Mouse (Mus musculus): ENCODE results near the gene B230217C12Rik.

Gene B230217C12Rik

GRCm38 (mm10) chr11:97809235-97810121, 31.1 kb upstream of the B230217C12Rik start:
- DNase-seq = no peak

DNA sequence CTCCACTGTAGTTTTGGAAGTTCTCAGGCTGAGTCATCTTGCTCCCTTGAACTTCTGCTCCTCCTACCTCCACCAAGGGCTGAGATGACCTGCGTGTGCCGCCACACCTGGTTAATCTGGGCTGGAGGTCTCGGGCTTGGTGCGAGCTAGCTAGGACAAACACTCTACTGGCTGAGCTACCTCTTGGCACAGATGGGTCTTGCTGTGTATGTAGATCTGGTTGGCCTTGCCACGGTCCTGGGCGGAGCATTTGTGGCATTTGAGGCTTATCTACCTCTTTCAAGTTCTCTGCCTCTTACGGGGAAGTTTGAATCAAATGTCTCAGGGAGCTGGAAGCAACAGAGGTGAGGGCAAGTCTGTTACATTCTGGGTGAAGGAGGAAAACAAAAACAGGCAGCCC, 30.2 kb upstream of the B230217C12Rik start:
- no peak for DNase-seq

GRCm38 (mm10) chr11:97810970-97811369, 29.6 kb upstream of the B230217C12Rik start:
- DNase-seq = peak; percentile 54

DNA sequence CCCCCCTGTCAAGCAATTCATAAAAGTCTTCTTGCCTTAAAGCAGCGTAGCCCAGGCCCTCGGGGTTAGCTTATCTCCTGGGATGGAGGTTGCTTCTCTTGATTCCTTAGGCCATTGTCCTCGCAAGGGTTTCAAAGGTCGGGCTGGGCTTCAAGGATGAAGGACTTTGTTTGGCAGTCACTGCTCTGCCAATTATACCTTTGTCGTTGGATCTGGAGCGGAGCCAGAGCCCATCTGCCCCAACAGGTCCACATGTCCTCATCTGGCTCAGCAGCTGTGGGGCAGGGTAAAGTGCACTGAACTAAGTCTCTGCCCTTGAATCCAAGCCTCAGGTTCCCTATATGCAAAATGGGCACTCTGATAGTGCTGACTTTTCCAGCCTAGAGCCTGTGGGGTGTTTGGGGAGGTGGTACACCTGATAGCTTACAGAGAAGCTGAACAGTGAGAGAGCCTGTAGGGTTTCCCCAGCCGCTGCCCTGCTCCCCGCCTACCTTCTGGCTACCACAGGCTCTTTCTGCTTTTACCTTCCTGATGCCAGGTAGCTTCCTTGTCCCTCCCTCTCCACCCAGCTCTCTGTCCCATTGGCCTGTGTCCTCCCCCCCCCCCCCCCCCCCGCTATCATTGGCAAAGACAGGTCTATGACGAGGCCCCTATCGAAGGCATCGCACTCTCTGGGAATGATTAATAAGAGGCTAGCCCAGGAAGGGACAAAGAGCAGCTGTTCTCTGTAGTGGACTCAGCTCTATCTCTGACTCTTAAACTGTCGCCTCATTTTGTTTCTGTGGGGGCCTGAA, 28.8 kb upstream of the B230217C12Rik start:
- peak; percentile 51 for DNase-seq

DNA sequence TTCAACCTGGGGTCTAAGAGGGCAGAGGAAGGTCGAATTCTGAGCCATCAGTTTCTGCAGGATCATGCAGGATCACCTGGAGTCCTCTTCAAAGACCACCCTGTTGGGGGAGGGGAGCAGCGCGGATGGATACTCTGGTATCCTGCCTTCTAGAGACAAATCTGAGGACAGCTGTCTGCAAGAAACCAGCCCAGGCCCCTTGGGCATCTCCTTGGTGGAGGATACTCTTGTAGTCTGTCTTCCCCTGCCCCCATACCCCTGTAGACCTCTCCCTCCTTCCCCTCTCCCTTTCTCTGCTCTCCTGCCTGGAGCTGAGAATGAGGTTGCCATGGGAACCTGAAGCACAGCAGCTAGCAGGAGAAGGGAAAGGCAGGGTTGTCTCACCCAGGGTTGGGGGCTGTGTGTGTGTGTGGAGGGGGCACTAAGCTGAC, 28.1 kb upstream of the B230217C12Rik start:
- DNase-seq = peak; percentile 90

- no peak for DNase-seq
Measured at GRCm38 (mm10) chr11:97813085-97813484, 27.5 kb upstream of the B230217C12Rik start.

GRCm38 (mm10) chr11:97813746-97814515, 26.6 kb upstream of the B230217C12Rik start:
- no peak for DNase-seq

DNA sequence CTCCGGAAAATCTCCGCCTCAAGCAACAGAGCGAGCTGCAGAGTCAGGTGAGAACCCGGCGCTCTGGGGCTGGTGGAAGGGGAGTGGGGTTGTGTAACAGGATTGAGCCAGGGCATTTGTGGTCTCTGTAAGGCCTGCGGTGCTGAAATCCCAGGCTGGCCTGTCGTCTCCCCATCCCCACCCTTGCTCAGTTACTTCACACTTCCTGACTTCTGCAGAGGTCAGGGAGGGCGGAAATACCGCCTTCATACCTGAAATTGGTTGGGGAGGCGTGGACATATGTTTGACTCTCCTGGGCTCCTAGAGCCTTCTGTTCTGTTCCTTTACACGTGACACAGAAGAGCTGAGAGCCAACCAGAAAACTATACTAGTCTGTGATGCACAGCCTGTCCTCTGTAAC, 24.8 kb upstream of the B230217C12Rik start:
- no peak for DNase-seq

GRCm38 (mm10) chr11:97816176-97816575, 24.4 kb upstream of the B230217C12Rik start:
- peak; percentile 54 for DNase-seq

GRCm38 (mm10) chr11:97816916-97817315, 23.7 kb upstream of the B230217C12Rik start:
- no peak for DNase-seq

DNA sequence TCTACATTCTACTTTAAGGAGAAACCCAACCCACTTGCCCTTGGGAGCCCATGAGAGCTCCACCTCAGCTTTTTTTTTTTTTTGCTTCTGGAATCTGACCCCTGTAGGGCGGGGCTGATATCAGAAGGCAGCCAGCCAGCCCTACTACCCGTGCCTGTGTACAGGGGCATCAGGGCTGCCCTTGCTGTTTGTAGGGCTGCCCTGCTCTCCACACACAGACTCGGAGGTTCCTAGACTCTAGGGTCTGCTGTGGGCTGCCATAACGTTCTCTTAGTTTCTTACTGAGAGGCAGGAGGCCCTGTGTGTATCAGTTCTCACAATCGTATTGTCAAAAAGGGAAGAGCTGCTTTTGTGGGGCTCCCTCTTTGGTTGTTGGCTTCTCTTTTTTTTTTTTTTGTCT, 23.2 kb upstream of the B230217C12Rik start:
- DNase-seq = no peak

- DNase-seq = peak; percentile 60
Measured at GRCm38 (mm10) chr11:97818003-97818402, 22.6 kb upstream of the B230217C12Rik start.

DNA sequence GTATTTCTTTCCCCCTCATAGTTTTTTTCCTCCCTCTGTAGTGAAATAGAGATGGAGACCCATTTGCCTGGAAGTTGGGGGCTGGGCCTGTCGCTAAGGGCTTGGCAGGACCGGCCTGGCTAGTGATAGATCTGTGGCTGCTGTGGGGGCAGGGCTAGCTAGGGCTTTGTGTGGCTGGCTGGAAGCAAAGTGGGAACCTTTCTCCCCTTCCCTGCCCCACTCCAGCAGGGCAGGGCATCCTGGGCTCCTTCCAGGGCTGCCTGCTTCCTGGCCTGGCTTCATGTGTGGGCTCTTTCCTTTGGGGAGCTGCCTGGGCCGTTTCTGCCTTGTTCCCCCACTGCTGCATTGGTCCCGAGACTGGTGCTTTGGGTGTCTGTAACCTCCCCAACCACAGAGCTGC, 22.0 kb upstream of the B230217C12Rik start:
- no peak for DNase-seq

- DNase-seq = no peak
Measured at GRCm38 (mm10) chr11:97819102-97819501, 21.5 kb upstream of the B230217C12Rik start.

DNA sequence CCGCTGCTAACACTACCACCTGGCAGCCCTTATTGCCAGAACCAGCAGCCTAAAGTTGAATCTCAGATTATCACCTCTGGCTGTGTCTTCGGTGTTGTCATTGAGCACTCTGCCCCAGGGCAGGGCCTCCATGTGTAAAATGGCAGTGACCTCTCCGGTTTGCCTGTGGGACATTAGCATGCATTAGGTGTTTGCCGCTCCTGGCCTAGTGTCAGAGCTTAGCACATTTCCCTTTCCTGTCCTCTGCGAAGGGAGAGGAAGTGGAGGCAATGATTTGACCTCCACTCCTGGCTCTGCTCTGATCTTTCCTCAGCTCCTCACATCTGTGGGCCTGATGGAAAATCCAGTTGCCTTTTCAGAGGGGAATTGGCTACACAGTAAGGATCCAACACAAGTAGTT, 20.7 kb upstream of the B230217C12Rik start:
- no peak for DNase-seq

GRCm38 (mm10) chr11:97820840-97821239, 19.7 kb upstream of the B230217C12Rik start:
- no peak for DNase-seq

DNA sequence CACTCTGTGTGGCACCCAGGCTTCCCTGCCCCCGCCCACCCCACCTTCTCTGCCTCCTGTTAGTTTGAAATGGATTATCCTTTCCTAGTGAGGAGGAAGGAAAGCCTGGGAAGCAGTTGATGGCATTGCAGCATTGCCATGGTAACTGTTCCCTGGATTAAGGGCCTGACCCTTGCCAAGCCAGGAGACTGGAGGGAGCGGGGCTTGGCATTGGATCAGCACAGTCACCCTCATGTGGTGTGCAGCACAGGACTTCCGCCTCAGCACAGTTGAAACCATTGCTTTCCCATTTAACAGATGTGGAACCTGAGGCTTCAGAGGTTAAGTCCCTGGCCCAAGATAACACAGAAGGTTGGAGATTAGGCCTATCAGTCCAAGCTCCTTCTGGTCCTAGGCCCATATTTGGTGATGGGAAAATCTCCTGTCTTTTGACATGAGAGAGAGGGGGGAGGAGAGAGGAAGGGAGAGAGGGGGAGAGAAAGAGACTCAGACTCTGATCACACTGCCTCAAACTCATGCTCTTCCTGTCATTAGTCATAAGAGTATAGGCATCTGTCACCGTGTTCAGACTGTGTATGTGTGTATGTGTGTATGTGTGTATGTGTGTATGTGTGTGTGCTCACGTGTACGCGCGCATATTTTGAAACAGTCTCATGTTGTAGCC, 19.0 kb upstream of the B230217C12Rik start:
- no peak for DNase-seq

GRCm38 (mm10) chr11:97822840-97823603, 17.6 kb upstream of the B230217C12Rik start:
- DNase-seq = peak; percentile 64

DNA sequence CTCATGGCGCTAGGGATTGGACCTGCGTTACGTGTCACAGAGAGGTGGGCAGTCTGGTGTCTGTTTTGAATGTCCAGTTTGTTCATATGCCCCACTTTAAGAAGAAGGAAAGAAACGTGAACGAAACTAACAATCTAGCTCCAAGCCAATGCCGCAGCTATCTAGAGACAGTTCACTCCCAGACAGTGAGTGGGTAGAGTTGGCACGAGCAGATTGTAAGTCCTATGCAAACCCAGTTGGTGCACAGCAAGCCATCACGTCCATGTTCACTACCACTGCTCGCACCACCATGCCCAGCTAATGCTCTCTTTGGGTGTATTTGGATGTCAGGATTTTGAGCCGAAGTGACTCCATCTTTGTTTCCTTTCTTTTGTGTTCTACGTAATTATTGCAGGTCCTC, 16.4 kb upstream of the B230217C12Rik start:
- no peak for DNase-seq

DNA sequence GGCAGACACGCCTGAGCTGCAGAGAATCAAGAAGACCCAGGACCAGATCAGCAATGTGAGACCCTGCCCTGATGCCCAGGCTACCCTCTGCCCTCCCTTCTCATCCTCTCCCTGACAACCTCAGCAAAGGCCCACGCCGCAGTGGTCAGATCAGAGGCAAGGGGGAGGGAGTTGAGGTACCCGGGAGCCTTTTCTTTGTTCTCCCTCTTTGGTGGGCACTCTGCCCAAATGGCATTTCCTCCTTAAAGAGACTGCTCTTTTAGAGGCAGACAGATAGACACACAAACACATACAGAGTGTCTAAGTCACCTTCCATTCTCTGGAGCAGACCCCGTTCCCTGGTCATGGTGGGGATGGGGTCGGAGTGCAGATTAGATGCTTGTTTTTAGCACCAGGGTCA, 15.7 kb upstream of the B230217C12Rik start:
- DNase-seq = no peak

- no peak for DNase-seq
Measured at GRCm38 (mm10) chr11:97825295-97825694, 15.3 kb upstream of the B230217C12Rik start.

GRCm38 (mm10) chr11:97825971-97826370, 14.6 kb upstream of the B230217C12Rik start:
- no peak for DNase-seq

All from retina, postnatal 1 day (tissue).